Mouse (Mus musculus) cerebellum, adult 11-12 months (tissue): ENCODE results near the gene Dhrs7b.

Experiments used
- DNase-seq: peaks from one replicate; pipeline ENCODE4 v3.0.0; 2022

The Dhrs7b gene

DNA sequence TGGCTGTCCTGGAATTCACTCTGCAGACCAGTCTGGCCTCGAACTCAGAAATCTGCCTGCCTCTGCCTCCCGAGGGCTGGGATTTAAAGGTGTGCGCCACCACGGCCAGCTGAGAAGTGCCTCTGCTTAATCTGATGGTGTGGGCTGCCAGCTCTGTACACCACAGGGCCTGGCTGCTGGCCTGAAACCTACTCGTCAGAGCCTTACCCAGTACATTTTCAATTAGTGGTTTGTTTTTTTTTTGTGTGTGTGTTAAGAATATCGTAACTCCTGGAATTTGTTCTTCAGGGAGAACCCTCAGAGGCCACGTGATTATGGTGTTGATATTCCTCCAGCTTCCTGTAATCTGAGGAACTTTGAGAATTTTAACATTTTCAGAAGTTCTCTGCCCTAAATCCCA is 71.6 kb downstream of the Dhrs7b start:
- no peak for DNase-seq

DNA sequence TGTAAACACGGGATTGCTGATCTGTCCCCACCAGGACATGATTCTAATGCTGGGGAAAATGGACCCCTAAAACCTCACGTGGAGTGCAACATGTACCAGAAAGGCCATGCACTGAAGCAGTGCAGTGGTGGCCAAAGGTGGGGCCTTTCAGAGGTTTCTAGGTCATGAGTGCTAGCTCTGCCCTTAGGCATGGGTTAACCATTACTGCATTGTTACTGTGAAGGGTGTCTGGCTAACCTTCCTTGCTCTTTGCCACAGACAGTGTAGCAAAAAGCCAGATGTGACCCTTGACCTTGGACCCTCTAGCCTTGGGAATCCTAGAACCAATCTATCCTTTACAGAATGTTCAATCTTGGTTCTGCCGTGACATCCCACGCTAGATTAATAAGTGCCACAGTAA is 72.1 kb downstream of the Dhrs7b start:
- no peak for DNase-seq

DNA sequence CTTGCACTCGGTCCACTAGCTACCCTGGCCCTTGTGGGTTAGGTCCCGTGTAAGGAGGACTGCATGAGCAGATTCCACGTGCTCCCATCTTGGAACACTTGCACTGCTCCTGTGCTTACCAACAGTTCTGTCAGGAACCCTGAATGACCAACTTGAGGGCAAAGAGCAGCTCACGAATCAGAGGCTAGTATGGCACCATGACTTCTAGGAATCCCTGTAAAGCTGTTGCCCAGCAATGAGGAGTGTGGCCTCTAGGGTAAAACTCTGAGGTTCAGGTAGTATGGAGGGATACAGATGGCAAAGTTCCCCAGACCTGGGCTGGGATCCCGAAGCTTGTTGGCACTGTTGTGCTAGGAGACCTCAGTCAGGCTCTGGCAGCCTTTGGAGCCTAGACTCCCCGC is 73.2 kb downstream of the Dhrs7b start:
- no peak for DNase-seq

DNA sequence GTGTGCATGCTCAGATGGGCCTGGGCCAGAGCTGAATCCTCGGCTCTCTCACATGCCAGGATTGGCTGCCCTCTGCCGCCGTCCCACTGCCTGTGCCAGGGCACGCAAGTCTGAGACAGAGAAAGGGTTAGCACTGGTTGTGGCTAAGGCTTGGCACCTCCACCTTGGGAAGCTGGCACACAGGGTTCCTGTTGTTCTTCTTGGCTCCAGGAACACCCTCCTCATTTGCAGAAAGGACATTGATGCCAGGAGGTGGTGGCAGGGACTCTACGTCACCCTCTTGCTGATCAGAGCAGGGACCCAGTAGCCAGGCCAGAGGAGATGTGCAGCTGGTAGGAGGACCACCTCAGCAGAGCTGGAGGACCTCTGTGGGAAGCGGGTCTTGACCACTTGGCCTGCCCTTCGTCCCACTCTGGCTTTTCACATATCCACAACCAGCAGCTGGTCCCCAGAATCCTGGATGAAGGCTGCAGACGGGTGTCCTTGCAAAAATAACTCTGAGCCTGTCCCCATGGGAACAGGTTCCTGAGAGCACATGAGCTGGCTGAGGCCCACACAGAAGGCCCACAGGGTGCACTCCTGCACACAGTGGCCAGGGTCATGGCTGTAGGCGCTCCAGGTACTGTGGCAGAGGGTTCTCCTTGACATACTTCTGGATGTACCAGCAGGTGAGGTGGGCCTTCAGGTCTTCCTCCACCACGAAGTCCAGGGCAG is 75.1 kb downstream of the Dhrs7b start:
- peak; percentile 80 for DNase-seq

DNA sequence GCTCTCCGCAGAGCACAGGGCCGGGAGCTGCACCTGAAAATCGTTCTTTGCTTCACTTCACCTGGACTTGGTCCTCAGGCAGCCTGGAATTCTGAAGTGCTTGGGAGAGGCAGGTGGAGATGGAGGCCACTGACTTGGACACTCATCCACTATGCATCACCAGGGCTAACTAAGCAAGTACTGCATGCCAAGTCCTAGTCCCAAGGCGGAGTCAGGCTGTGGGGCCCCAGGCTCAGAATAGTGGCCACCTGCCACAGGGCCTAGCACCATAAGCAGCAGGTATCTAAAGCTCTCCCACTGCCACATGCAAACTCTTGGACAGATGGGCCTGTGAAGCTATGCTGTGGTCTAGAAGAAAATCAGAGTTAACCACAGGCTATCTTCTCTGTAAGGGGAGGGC is 76.0 kb downstream of the Dhrs7b start:
- peak; percentile 60 for DNase-seq

DNA sequence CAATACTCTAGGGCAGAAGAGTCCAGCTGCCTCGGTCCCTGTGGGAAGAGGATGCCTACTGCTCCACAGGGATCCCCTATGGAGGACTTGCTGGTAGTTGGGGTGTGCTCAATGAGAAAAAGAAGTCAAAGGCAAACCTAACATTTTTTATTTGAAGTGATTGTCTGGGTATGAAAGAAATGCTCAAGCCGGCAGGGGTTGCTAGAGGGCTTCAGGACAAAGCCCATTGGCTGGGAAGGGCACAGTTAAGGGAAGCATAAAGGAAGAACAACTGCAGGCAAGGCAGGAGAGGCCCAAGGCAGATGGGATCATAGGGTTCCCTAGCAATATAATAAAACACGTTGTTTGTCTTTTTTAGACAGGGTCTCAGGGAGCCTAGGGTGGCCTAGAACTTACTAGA is 77.6 kb downstream of the Dhrs7b start:
- DNase-seq, result no peak

DNA sequence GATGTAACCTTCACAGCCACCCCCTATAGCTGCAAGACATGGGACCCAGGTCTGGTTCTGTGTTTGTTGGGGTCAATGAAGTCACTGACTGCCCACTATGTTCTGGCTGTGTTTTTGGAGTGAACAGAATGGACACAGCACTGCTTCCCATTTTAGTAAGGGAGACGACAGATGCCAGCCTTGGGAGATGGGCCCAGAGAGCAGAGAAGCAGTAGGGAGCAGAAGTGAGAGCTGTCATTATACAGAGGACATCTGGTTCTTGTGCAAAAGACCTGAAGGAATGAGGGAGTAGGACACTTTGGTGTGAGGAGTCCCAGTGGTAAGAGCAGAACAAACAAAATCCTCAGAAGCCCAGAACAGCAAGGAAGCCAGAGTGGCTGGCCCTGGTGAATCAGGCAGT is 79.2 kb downstream of the Dhrs7b start:
- no peak for DNase-seq
